Mouse (Mus musculus): ENCODE results near the gene Zfp444.

DNA sequence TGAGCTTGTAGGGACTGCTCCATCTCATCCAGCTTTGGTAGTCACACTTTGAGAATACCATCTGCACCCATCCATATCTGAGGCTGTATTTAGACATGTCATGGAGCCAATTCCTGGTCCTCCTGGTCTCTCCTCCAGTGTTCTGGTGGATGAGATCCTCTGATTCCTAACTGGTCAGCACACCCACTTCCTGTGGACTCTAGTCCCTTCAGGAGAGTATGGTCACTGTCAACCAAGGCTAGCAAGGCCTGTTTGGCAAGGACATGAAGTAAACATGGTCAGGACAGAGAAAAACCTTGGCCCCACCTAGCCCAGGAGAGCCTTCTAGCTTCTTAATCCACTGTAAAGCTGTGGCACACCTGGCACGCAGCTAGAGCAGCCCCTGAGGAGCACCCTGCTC, 20.8 kb upstream of the Zfp444 start:
- TF ChIP-seq MAFK (IDR thresholded peaks at IDR 0.05; ENCODE audit: insufficient read depth, low read depth, low read length), result no peak
- TF ChIP-seq ZC3H11A (IDR thresholded peaks at IDR 0.05; ENCODE audit: borderline replicate concordance, low read depth, low read length), result no peak
- no peak for TF ChIP-seq HCFC1 (IDR thresholded peaks at IDR 0.05; ENCODE audit: borderline replicate concordance, insufficient read depth, low read length)
